Mouse (Mus musculus) MEL (cell line): ENCODE data around the gene Cysrt1. TPM values are rescaled to one million over a fixed set of nuclear protein-coding genes. Genes with fewer than 3 reads are reported as not detected.
A peak's percentile ranks its signal among the peaks of the same experiment; 100 is the strongest.

ENCODE experiments used
- DNase-seq: peaks from one replicate; pipeline ENCODE4 v3.0.0; 2011; ENCODE audit warnings: low read depth, low spot score
- H3K27ac ChIP-seq: 2 replicates; pipeline ENCODE4 v1.5.1; 2012; ENCODE audit warnings: low read depth, mild to moderate bottlenecking, control low read depth, low read length, moderate library complexity; ENCODE audit not compliant: control insufficient read depth
- H3K27me3 ChIP-seq, 2 experiments: fragments of 150-350 bp in 1 of 2; sonication (generic) in 1 of 2; 2 replicates each; pipeline ENCODE4 v1.6.1; 2012; ENCODE audit warnings: low read length in 2 of 2, mild to moderate bottlenecking in 2 of 2, improper control_type of control experiment in 1 of 2, moderate library complexity in 1 of 2; ENCODE audit not compliant: insufficient read depth in 2 of 2, control insufficient read depth in 1 of 2
- H3K36me3 ChIP-seq, 2 experiments: 2 replicates each; pipeline ENCODE4 v1.6.1; 2012 to 2014; ENCODE audit warnings: low read length in 2 of 2, improper control_type of control experiment in 1 of 2, inconsistent platforms in 1 of 2, mild to moderate bottlenecking in 1 of 2; ENCODE audit not compliant: insufficient read depth in 2 of 2, control insufficient read depth in 1 of 2
- H3K4me1 ChIP-seq, 2 experiments: fragments of 150-350 bp in 1 of 2; sonication (generic) in 1 of 2; 2 replicates each; pipeline ENCODE4 v1.6.1; 2012; ENCODE audit warnings: low read length in 2 of 2, improper control_type of control experiment in 1 of 2, mild to moderate bottlenecking in 1 of 2; ENCODE audit not compliant: insufficient read depth in 2 of 2, control insufficient read depth in 1 of 2
- H3K4me3 ChIP-seq, 2 experiments: fragments of 150-350 bp in 1 of 2; sonication (generic) in 1 of 2; 2 replicates each; pipeline ENCODE4 v1.5.1; 2012; ENCODE audit warnings: low read depth in 2 of 2, low read length in 2 of 2, mild to moderate bottlenecking in 2 of 2, moderate library complexity in 2 of 2, control low read depth in 1 of 2, improper control_type of control experiment in 1 of 2; ENCODE audit not compliant: control insufficient read depth in 1 of 2, insufficient read depth in 1 of 2
- H3K79me2 ChIP-seq: 2 replicates; pipeline ENCODE4 v1.6.1; 2012; ENCODE audit warnings: mild to moderate bottlenecking, low read length, moderate library complexity; ENCODE audit not compliant: control insufficient read depth, poor library complexity, insufficient read depth
- H3K9ac ChIP-seq: 2 replicates; pipeline ENCODE4 v1.6.1; 2012; ENCODE audit warnings: low read depth, mild to moderate bottlenecking, control low read depth, low read length, moderate library complexity; ENCODE audit not compliant: control insufficient read depth, poor library complexity, severe bottlenecking
- H3K9me3 ChIP-seq: fragments of 150-350 bp; sonication (generic); replicated peaks from 2 replicates; pipeline ENCODE4 v1.6.1; 2012; ENCODE audit warnings: mild to moderate bottlenecking, low read length, improper control_type of control experiment, moderate library complexity; ENCODE audit not compliant: insufficient read depth
- BHLHE40 ChIP-seq: IDR thresholded peaks from 2 replicates; pipeline ENCODE4 v1.6.1; 2012; ENCODE audit warnings: low read depth, mild to moderate bottlenecking, inconsistent platforms, low read length, improper control_type of control experiment, borderline replicate concordance
- E2F4 ChIP-seq: IDR thresholded peaks from 2 replicates; pipeline ENCODE4 v1.6.1; 2011; ENCODE audit warnings: low read depth, low read length, improper control_type of control experiment, borderline replicate concordance
- EP300 ChIP-seq, 2 experiments: IDR thresholded peaks; 2 replicates each; pipeline ENCODE4 v1.6.1; 2011; ENCODE audit warnings: improper control_type of control experiment in 2 of 2, low read length in 2 of 2, low read depth in 1 of 2, mild to moderate bottlenecking in 1 of 2
- ETS1 ChIP-seq: IDR thresholded peaks from 2 replicates; pipeline ENCODE4 v1.6.1; 2012; ENCODE audit warnings: low read depth, mild to moderate bottlenecking, inconsistent platforms, low read length, improper control_type of control experiment, moderate library complexity
- JUND ChIP-seq: IDR thresholded peaks from 2 replicates; pipeline ENCODE4 v1.6.1; 2011; ENCODE audit warnings: low read depth, mild to moderate bottlenecking, improper control_type of control experiment, low read length
- KAT2A ChIP-seq: conservative IDR thresholded peaks from 2 replicates; pipeline ENCODE4 v1.6.1; 2012; ENCODE audit warnings: low read depth, low read length, improper control_type of control experiment, inconsistent platforms
- MAX ChIP-seq: IDR thresholded peaks from 2 replicates; pipeline ENCODE4 v1.6.1; 2011; ENCODE audit warnings: low read length, improper control_type of control experiment
- MYB ChIP-seq: IDR thresholded peaks from 2 replicates; pipeline ENCODE4 v1.6.1; 2011; ENCODE audit warnings: mild to moderate bottlenecking, low read depth, low read length, improper control_type of control experiment
- MYC ChIP-seq: IDR thresholded peaks from 2 replicates; pipeline ENCODE4 v1.6.1; 2011; ENCODE audit warnings: low read depth, mild to moderate bottlenecking, low read length, improper control_type of control experiment, moderate library complexity
- NELFE ChIP-seq: IDR thresholded peaks from 2 replicates; pipeline ENCODE4 v1.6.1; 2011; ENCODE audit warnings: low read depth, low read length, improper control_type of control experiment
- NRF1 ChIP-seq: IDR thresholded peaks from 2 replicates; pipeline ENCODE4 v1.6.1; 2014; ENCODE audit warnings: low read depth, mild to moderate bottlenecking, inconsistent platforms, low read length, improper control_type of control experiment, moderate library complexity; ENCODE audit not compliant: poor library complexity, insufficient read depth, severe bottlenecking
- POLR2A ChIP-seq, 2 experiments: IDR thresholded peaks; 2 replicates each; pipeline ENCODE4 v1.6.1; 2011 to 2012; ENCODE audit warnings: low read length in 2 of 2, mild to moderate bottlenecking in 2 of 2, control low read depth in 1 of 2, improper control_type of control experiment in 1 of 2, low read depth in 1 of 2, moderate library complexity in 1 of 2; ENCODE audit not compliant: control insufficient read depth in 1 of 2, insufficient read depth in 1 of 2, poor library complexity in 1 of 2
- POLR2AphosphoS2 ChIP-seq: IDR thresholded peaks from 2 replicates; pipeline ENCODE4 v1.6.1; 2011; ENCODE audit warnings: low read length, improper control_type of control experiment
- RCOR1 ChIP-seq: IDR thresholded peaks from 2 replicates; pipeline ENCODE4 v1.6.1; 2012; ENCODE audit warnings: low read depth, mild to moderate bottlenecking, inconsistent platforms, low read length, improper control_type of control experiment
- SIN3A ChIP-seq: IDR thresholded peaks from 2 replicates; pipeline ENCODE4 v1.6.1; 2012; ENCODE audit warnings: low read length, improper control_type of control experiment, inconsistent platforms
- SMC3 ChIP-seq: IDR thresholded peaks from 2 replicates; pipeline ENCODE4 v1.6.1; 2011; ENCODE audit warnings: low read depth, low read length, improper control_type of control experiment
- TAL1 ChIP-seq: IDR thresholded peaks from 2 replicates; pipeline ENCODE4 v1.6.1; 2012; ENCODE audit warnings: mild to moderate bottlenecking, inconsistent platforms, low read length, moderate library complexity, mixed read lengths
- TCF12 ChIP-seq: IDR thresholded peaks from 2 replicates; pipeline ENCODE4 v1.6.1; 2014; ENCODE audit warnings: low read depth, mild to moderate bottlenecking, inconsistent platforms, low read length, improper control_type of control experiment, moderate library complexity
- UBTF ChIP-seq: IDR thresholded peaks from 2 replicates; pipeline ENCODE4 v1.6.1; 2012; ENCODE audit warnings: low read depth, mild to moderate bottlenecking, inconsistent platforms, low read length, improper control_type of control experiment, moderate library complexity, borderline replicate concordance; ENCODE audit not compliant: insufficient read depth
- polyA plus RNA-seq, 2 experiments: library from polyadenylated mRNA; stranded (reverse) in 1 of 2; unstranded in 1 of 2; fragments of >175 nt in 1 of 2; fragments of >200 nt in 1 of 2; gene quantifications; 2 replicates each; pipeline versions ENCODE4 v1.2.1 to v1.2.4; 2012; ENCODE audit warnings: low replicate concordance in 2 of 2, low read depth in 1 of 2; ENCODE audit not compliant: insufficient read length in 2 of 2, insufficient read depth in 1 of 2, missing spikeins in 1 of 2
- total RNA-seq: library from RNA; depleted of rRNA; stranded (reverse); fragments of 300-350 nt; gene quantifications from 2 replicates; pipeline ENCODE4 v1.2.3, GENCODE M21; 2012

The Cysrt1 gene
- total and polyA plus RNA-seq, 3 experiments, result 0.15 to 0.19 TPM; not detected in 1

DNA sequence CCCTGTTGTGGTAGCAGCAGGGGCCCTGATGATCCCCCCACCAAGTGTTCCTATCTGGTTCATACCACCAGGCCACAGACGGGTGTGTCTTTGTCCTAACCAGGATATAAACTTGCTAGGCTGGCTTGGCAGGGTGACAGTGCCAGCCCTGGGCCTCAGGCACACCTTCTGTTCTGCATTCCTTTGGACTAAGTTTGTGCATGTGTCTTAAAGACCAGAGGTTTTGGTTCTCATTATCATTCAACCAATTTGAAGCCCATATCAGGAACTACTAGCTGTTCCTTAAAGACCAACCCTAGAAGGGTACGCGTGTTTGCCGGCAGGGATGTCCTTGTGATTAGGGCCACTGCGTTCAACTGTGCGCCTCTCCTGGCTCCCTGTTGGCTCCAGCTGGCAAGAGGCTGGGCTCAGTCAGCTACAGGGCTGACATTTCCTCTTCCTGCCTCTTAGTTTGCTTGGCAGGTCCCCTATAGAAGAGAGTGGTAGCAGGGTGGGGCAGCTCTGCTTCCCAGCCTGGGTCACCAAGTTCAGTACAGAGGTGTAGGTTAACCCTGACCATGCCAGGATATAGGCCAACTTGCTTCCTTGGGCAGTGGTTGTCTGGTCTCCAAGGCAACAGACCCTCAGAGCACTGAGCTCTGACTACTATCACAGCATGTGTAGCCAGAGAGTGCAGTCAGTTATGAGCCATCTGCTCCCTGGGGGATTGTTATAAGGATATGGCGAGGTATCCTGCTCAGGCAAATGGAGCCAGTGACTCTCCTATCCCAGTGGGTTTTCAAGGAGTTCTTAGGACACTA, 44.8 kb upstream of the Cysrt1 start:
- Histone ChIP-seq H3K4me1 (peaks cover 7 to 35% of the 10 kb centered on the region in 2 experiments), H3K79me2 (no peaks in the 10 kb centered on the region), H3K27me3 (no peaks in the 10 kb centered on the region), H3K4me3 (no peak overlapping the region), H3K27ac (peak overlapping the region; percentile 50), H3K36me3 (peaks cover 0 to 11% of the 10 kb centered on the region in 2 experiments; a peak in 2 of 4 replicates), H3K9ac (no peak overlapping the region), H3K9me3 (no peaks in the 10 kb centered on the region)
- peak; percentile 77 for DNase-seq
- TF ChIP-seq MYC, result 0 out of 2 replicates have a peak, but pooled peaks have one; percentile 31
- TF ChIP-seq POLR2AphosphoS2, result peak; percentile 70
- TF ChIP-seq E2F4, result no peak
- peak; percentile 39; the same call in 1 of the 2 replicates for TF ChIP-seq BHLHE40
- peak; percentile 23; the same call in 1 of the 2 replicates for TF ChIP-seq SMC3
- TF ChIP-seq TCF12, result 0 out of 2 replicates have a peak, but pooled peaks have one; percentile 11
- TF ChIP-seq NELFE, result peak; percentile 40; the same call in 1 of the 2 replicates
- no peak for TF ChIP-seq SIN3A
- TF ChIP-seq MAX, result peak; percentile 20; the same call in 1 of the 2 replicates
- no peak for TF ChIP-seq MYB
- TF ChIP-seq RCOR1, result no peak
- no peak for TF ChIP-seq NRF1
- 0 out of 2 replicates have a peak, but pooled peaks have one; percentile 28 for TF ChIP-seq ETS1
- TF ChIP-seq JUND, result no peak
- peak in 1 of 2 experiments; percentile 50; a peak in 2 of 4 replicates for TF ChIP-seq EP300 (IDR thresholded peaks at IDR 0.05; ENCODE audit: low read depth in 1 of 2, low read length in 2 of 2)
- TF ChIP-seq TAL1, result peak; percentile 21; the same call in 1 of the 2 replicates
- no peak for TF ChIP-seq KAT2A
- no peak for TF ChIP-seq POLR2A (IDR thresholded peaks at IDR 0.05; ENCODE audit: control insufficient read depth in 1 of 2, insufficient read depth in 1 of 2, low read depth in 1 of 2, low read length in 2 of 2, poor library complexity in 1 of 2)

DNA sequence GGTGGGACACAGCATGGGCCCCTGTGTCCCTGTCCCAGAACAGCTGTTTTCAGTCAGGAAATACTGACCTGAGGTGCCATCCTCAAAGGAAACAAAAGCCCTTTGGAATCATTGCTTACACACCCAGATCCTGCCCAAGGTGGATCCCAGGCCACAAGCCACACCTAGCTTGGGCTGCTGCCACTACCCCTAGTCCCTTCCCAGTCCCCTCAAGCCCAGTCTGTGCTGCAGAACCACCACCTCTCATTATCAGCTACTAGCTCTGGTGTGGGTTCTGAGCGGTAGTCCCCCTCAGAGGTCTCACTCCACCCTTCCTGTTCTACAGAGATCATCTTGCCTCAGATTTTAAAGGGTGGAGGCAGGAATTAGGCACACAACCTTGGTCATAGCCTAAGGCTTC, 44.1 kb upstream of the Cysrt1 start:
- peak; percentile 55 for DNase-seq
- H3K9ac ChIP-seq, result no peak overlapping the region
- no peak overlapping the region for H3K4me3 ChIP-seq
- H3K36me3 ChIP-seq, result peaks cover 0 to 11% of the 10 kb centered on the region in 2 experiments; a peak in 2 of 4 replicates
- H3K9me3 ChIP-seq, result no peaks in the 10 kb centered on the region
- H3K79me2 ChIP-seq, result no peaks in the 10 kb centered on the region
- H3K27me3 ChIP-seq, result no peaks in the 10 kb centered on the region
- TF ChIP-seq EP300 (IDR thresholded peaks at IDR 0.05; ENCODE audit: low read depth in 1 of 2, low read length in 2 of 2), result peak in 1 of 2 experiments; percentile 27; a peak in 1 of 4 replicates
- peak; percentile 28; the same call in 1 of the 2 replicates for TF ChIP-seq SIN3A
- TF ChIP-seq UBTF, result no peak
- peak overlapping the region; percentile 50 for H3K27ac ChIP-seq
- peaks cover 7 to 35% of the 10 kb centered on the region in 2 experiments for H3K4me1 ChIP-seq
